Mouse (Mus musculus) olfactory bulb, adult 2 months (tissue): ENCODE results near the gene Mtnr1a.

ENCODE experiments used
- CTCF ChIP-seq: fragments of 200-500 bp; IDR thresholded peaks from 2 replicates; pipeline ENCODE4 v1.5.1; 2012; ENCODE audit warnings: low read depth, mild to moderate bottlenecking, low read length, moderate library complexity; ENCODE audit not compliant: insufficient read depth
- POLR2A ChIP-seq: fragments of 200-500 bp; IDR thresholded peaks from 2 replicates; pipeline ENCODE4 v1.6.1; 2012; ENCODE audit warnings: mild to moderate bottlenecking, low read depth, low read length, moderate library complexity; ENCODE audit not compliant: insufficient read depth

DNA sequence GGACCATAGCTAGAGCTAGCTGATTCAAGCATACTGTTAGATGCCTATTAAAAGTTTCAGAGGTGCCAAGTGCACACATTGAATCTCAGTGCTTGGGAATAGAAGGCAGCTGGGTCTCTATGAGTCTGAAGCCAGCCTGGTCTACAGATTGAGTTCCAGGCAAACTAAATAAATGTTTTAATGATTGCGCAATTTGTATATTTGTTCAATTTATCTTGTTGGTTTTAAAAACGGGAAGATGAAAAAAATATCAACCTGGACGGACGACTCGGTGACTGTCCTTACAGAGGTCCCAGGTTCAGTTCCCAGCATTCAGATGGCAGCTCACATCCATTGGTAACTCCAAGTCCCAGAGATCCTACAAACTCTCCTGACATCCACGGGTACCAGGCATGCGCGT, 2.0 kb downstream of the Mtnr1a start:
- no peak for TF ChIP-seq CTCF
- no peak for TF ChIP-seq POLR2A
